Mouse (Mus musculus) forebrain, embryonic 13.5 days (tissue): ENCODE data around the gene 4930407I10Rik. TPM values are rescaled to one million over a fixed set of nuclear protein-coding genes. Genes with fewer than 3 reads are reported as not detected.

Experiments used
- ATAC-seq: fragments of 200-750 bp; cut with Nextera tagmentation; 2 replicates; pipeline ENCODE4 v1.8.0; 2017
- H3K27ac ChIP-seq: fragments of 300-500 bp; sonication (generic); 2 replicates; pipeline ENCODE4 v1.5.1; 2015; ENCODE audit warnings: inconsistent platforms, mild to moderate bottlenecking, moderate library complexity
- H3K27me3 ChIP-seq: fragments of 300-500 bp; sonication (generic); 2 replicates; pipeline ENCODE4 v1.6.1; 2015; ENCODE audit warnings: mild to moderate bottlenecking, inconsistent platforms
- H3K36me3 ChIP-seq: fragments of 300-500 bp; sonication (generic); 2 replicates; pipeline ENCODE4 v1.6.1; 2015; ENCODE audit warnings: mild to moderate bottlenecking, inconsistent platforms; ENCODE audit not compliant: poor library complexity, severe bottlenecking
- H3K4me1 ChIP-seq: fragments of 300-500 bp; sonication (generic); 2 replicates; pipeline ENCODE4 v1.6.1; 2015; ENCODE audit warnings: inconsistent platforms
- H3K4me2 ChIP-seq: fragments of 300-500 bp; sonication (generic); 2 replicates; pipeline ENCODE4 v1.6.1; 2015; ENCODE audit warnings: inconsistent platforms, mild to moderate bottlenecking, moderate library complexity
- H3K4me3 ChIP-seq: fragments of 300-500 bp; sonication (generic); 2 replicates; pipeline ENCODE4 v1.5.1; 2015; ENCODE audit warnings: mild to moderate bottlenecking, inconsistent platforms
- H3K9ac ChIP-seq: fragments of 300-500 bp; sonication (generic); 2 replicates; pipeline ENCODE4 v1.6.1; 2015; ENCODE audit warnings: mild to moderate bottlenecking, inconsistent platforms
- H3K9me3 ChIP-seq: fragments of 300-500 bp; sonication (generic); replicated peaks from 2 replicates; pipeline ENCODE4 v1.6.1; 2016; ENCODE audit warnings: inconsistent platforms
- WGBS: fragments of 180-500 bp; shearing (Covaris S2); methylation state at CpG from one replicate; pipeline ENCODE4 v1.1.7; 2015; 5-methylcytosine and 5-hydroxymethylcytosine counted together
- polyA plus RNA-seq: library from polyadenylated mRNA; unstranded; fragments of >200 nt; fragmentation: Nextera tagmentation; extraction: Ambion mirVana; gene quantifications from 2 replicates; pipeline ENCODE4 v1.2.1, GENCODE M21; 2015

The 4930407I10Rik gene
- polyA plus RNA-seq, 1 experiment from 2014 or later: not detected

- H3K4me1 ChIP-seq: peaks cover 4% of the 10 kb centered on the region
- peaks cover 48% of the 10 kb centered on the region for H3K27me3 ChIP-seq
- peak within 1 kb of the TSS; percentile 17; the same call in 1 of the 2 replicates for H3K4me3 ChIP-seq
- H3K4me2 ChIP-seq: peak within 1 kb of the TSS; percentile 47
- 28% methylated on average over 40 of the region's 40 CpGs for WGBS
- H3K9me3 ChIP-seq: 0 out of 2 replicates have a peak, but pooled peaks cover 3% of the 10 kb centered on the region
- no peaks in the 10 kb centered on the region for H3K36me3 ChIP-seq
- no peak for ATAC-seq
- H3K27ac ChIP-seq: no peak within 1 kb of the TSS
- no peak within 1 kb of the TSS for H3K9ac ChIP-seq
These were observed 10.9 kb downstream of the 4930407I10Rik start, which contains the start of gene Mei1 for GRCm38 (mm10) chr15:82069898-82070297. TSS of gene Mei1 (plus strand) at chr15:82069996.

- ATAC-seq: no peak
- WGBS: 93% methylated on average over 26 of the region's 26 CpGs
- H3K4me1 ChIP-seq: peaks cover 4% of the 10 kb centered on the region
- H3K27ac ChIP-seq: no peak overlapping the region
- no peak overlapping the region for H3K4me3 ChIP-seq
- H3K27me3 ChIP-seq: peaks cover 45% of the 10 kb centered on the region
- H3K36me3 ChIP-seq: no peaks in the 10 kb centered on the region
- no peak overlapping the region for H3K9ac ChIP-seq
- 0 out of 2 replicates have a peak, but pooled peaks cover 3% of the 10 kb centered on the region for H3K9me3 ChIP-seq
- no peak overlapping the region for H3K4me2 ChIP-seq
These were observed 13.0 kb downstream of the 4930407I10Rik start for GRCm38 (mm10) chr15:82071816-82072469.

GRCm38 (mm10) chr15:82073490-82073889 is 14.5 kb downstream of the 4930407I10Rik start:
- Histone ChIP-seq H3K27ac (no peak overlapping the region), H3K4me1 (peaks cover 4% of the 10 kb centered on the region), H3K27me3 (peaks cover 35% of the 10 kb centered on the region), H3K4me3 (no peak overlapping the region), H3K4me2 (no peak overlapping the region), H3K9ac (no peak overlapping the region), H3K36me3 (no peaks in the 10 kb centered on the region), H3K9me3 (0 out of 2 replicates have a peak, but pooled peaks cover 3% of the 10 kb centered on the region)
- 86% methylated on average over 7 of the region's 7 CpGs for WGBS
- no peak for ATAC-seq

GRCm38 (mm10) chr15:82079883-82080282 is 20.9 kb downstream of the 4930407I10Rik start:
- Histone ChIP-seq H3K4me3 (no peak overlapping the region), H3K27ac (no peak overlapping the region), H3K36me3 (no peaks in the 10 kb centered on the region), H3K27me3 (no peaks in the 10 kb centered on the region), H3K4me2 (no peak overlapping the region), H3K4me1 (no peaks in the 10 kb centered on the region), H3K9me3 (no peaks in the 10 kb centered on the region), H3K9ac (no peak overlapping the region)
- no peak for ATAC-seq
- WGBS: 69% methylated on average over 10 of the region's 10 CpGs

GRCm38 (mm10) chr15:82081161-82081560 is 22.2 kb downstream of the 4930407I10Rik start:
- no peaks in the 10 kb centered on the region for H3K9me3 ChIP-seq
- H3K4me2 ChIP-seq: no peak overlapping the region
- H3K4me3 ChIP-seq: no peak overlapping the region
- H3K27me3 ChIP-seq: no peaks in the 10 kb centered on the region
- 33% methylated on average over 7 of the region's 7 CpGs for WGBS
- H3K27ac ChIP-seq: no peak overlapping the region
- no peak for ATAC-seq
- H3K9ac ChIP-seq: no peak overlapping the region
- no peaks in the 10 kb centered on the region for H3K4me1 ChIP-seq
- H3K36me3 ChIP-seq: no peaks in the 10 kb centered on the region

GRCm38 (mm10) chr15:82085606-82086005 is 26.7 kb downstream of the 4930407I10Rik start:
- H3K4me1 ChIP-seq: no peaks in the 10 kb centered on the region
- H3K9me3 ChIP-seq: no peaks in the 10 kb centered on the region
- no peaks in the 10 kb centered on the region for H3K27me3 ChIP-seq
- no peak overlapping the region for H3K9ac ChIP-seq
- H3K4me2 ChIP-seq: no peak overlapping the region
- ATAC-seq: no peak
- 88% methylated on average over 9 of the region's 9 CpGs for WGBS
- H3K27ac ChIP-seq: no peak overlapping the region
- H3K36me3 ChIP-seq: no peaks in the 10 kb centered on the region
- no peak overlapping the region for H3K4me3 ChIP-seq

GRCm38 (mm10) chr15:82086131-82086530 is 27.2 kb downstream of the 4930407I10Rik start:
- Histone ChIP-seq H3K4me1 (no peaks in the 10 kb centered on the region), H3K9ac (no peak overlapping the region), H3K36me3 (no peaks in the 10 kb centered on the region), H3K27ac (no peak overlapping the region), H3K4me2 (no peak overlapping the region), H3K27me3 (no peaks in the 10 kb centered on the region), H3K9me3 (no peaks in the 10 kb centered on the region), H3K4me3 (no peak overlapping the region)
- WGBS: 83% methylated on average over 12 of the region's 12 CpGs
- no peak for ATAC-seq

GRCm38 (mm10) chr15:82087266-82087665 is 28.3 kb downstream of the 4930407I10Rik start:
- Histone ChIP-seq H3K27ac (no peak overlapping the region), H3K4me2 (no peak overlapping the region), H3K9ac (no peak overlapping the region), H3K4me1 (no peaks in the 10 kb centered on the region), H3K9me3 (no peaks in the 10 kb centered on the region), H3K27me3 (no peaks in the 10 kb centered on the region), H3K4me3 (no peak overlapping the region), H3K36me3 (no peaks in the 10 kb centered on the region)
- WGBS: 9% methylated on average over 10 of the region's 10 CpGs
- ATAC-seq: no peak

- Histone ChIP-seq H3K9me3 (no peaks in the 10 kb centered on the region), H3K9ac (no peak overlapping the region), H3K4me2 (no peak overlapping the region), H3K27me3 (no peaks in the 10 kb centered on the region), H3K27ac (no peak overlapping the region), H3K36me3 (no peaks in the 10 kb centered on the region), H3K4me3 (no peak overlapping the region), H3K4me1 (no peaks in the 10 kb centered on the region)
- ATAC-seq: no peak
- 85% methylated on average over 7 of the region's 7 CpGs for WGBS
These were observed 32.1 kb downstream of the 4930407I10Rik start for GRCm38 (mm10) chr15:82091061-82091460.

- Histone ChIP-seq H3K27me3 (no peaks in the 10 kb centered on the region), H3K4me3 (no peak overlapping the region), H3K4me1 (no peaks in the 10 kb centered on the region), H3K9ac (no peak overlapping the region), H3K27ac (no peak overlapping the region), H3K4me2 (no peak overlapping the region), H3K36me3 (no peaks in the 10 kb centered on the region), H3K9me3 (no peaks in the 10 kb centered on the region)
- 15% methylated on average over 8 of the region's 8 CpGs for WGBS
- ATAC-seq: no peak
These were observed 48.1 kb downstream of the 4930407I10Rik start for GRCm38 (mm10) chr15:82106953-82107555.
